8 mouse cellular contexts compared by ENCODE assay signal in the genomic region with DNA sequence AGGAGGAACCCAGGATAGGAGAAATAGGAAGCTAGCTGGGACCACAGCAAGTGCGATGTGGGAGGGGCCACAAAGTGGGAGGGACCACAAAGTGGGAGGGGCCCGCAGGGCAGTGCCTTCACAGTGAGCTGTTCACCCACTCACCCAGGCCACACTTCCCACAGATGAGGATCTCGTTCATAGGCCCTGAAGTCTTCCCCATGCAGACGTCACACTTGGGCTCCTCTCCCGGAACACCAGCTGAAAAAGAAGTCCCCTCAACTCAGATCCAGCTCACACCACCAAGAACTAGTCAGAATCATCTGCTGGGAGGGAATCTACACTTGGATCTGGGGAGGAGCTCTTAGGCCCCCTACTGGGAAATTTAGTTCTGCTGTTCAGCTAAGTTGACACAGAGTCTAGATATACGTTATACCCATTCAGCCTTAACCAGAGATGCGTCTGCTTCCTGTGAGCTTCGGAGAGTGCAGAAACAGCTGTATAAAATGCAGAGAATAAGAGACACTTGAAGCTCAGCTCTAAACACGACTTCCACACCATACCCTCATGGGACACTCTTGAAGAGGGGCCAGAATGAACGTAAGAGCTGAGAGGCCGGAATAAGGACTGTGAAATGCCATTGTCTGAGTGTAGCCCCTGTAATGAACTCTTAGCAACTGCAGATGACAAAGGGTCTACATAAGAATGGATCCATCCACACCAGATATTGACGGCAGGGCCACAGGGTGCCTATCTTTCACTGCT. TPM values are rescaled to one million over a fixed set of nuclear protein-coding genes. Genes with fewer than 3 reads are reported as not detected.
A peak's percentile ranks its signal among the peaks of the same experiment; 100 is the strongest.
DNase-seq lines count a peak whose midpoint lies in the region; ATAC-seq and TF ChIP-seq lines count a peak whose summit lies in the region.

No protein-coding gene starts in this region.

- no peaks in the 10 kb centered on the region; the same call in 1 of the 2 replicates for H3K27me3 ChIP-seq in kidney, embryonic 16.5 days (ENCODE audit: insufficient read depth, low read length)
- H3K27me3 ChIP-seq in megakaryocyte, embryonic 14.5 days (replicated peaks): peaks cover 22% of the 10 kb centered on the region

- H3K36me3 ChIP-seq in kidney, embryonic 16.5 days (ENCODE audit: insufficient read depth, low read length): peaks cover 10% of the 10 kb centered on the region; the same call in 1 of the 2 replicates
- peaks cover 14% of the 10 kb centered on the region for H3K36me3 ChIP-seq in megakaryocyte, embryonic 14.5 days (replicated peaks; ENCODE audit: low read length)

- H3K9me3 ChIP-seq in kidney, embryonic 16.5 days (ENCODE audit: low read length): no peaks in the 10 kb centered on the region
- H3K9me3 ChIP-seq in megakaryocyte, embryonic 14.5 days: no peaks in the 10 kb centered on the region

- H3K4me2 ChIP-seq in kidney, embryonic 16.5 days (replicated peaks; ENCODE audit: low read depth, low read length): no peak overlapping the region

- H3K9ac ChIP-seq in kidney, embryonic 16.5 days (replicated peaks; ENCODE audit: low read length): no peak overlapping the region

- 44% methylated on average over 12 of the region's 12 CpGs for WGBS in kidney, embryonic 16.5 days

- H3K27ac ChIP-seq in kidney, embryonic 16.5 days (ENCODE audit: low read length): no peak overlapping the region

- peaks cover 3% of the 10 kb centered on the region; the same call in 1 of the 2 replicates for H3K4me1 ChIP-seq in kidney, embryonic 16.5 days (ENCODE audit: insufficient read depth, low read length)
- peaks cover 43% of the 10 kb centered on the region for H3K4me1 ChIP-seq in megakaryocyte, embryonic 14.5 days

- ATAC-seq in kidney, embryonic 16.5 days (ENCODE audit: low FRiP score, low TSS enrichment): no peak

- no peak overlapping the region for H3K4me3 ChIP-seq in kidney, embryonic 16.5 days (ENCODE audit: low read length)
- peak overlapping the region; percentile 75 for H3K4me3 ChIP-seq in megakaryocyte, embryonic 14.5 days (replicated peaks)

- DNase-seq in kidney, adult 11 months: peak; percentile 58
- DNase-seq in CD8-positive naive resting alpha-beta T cell, adult 2 months (ENCODE audit: low read depth in 2 of 2, low spot score in 2 of 2): peak; percentile 14 to 35
- peak; percentile 12 for DNase-seq in brain, embryonic 14.5 days (ENCODE audit: low read depth)
- DNase-seq in induced T-regulatory cell, adult 2 months (ENCODE audit: low read depth): peak; percentile 72
- DNase-seq in thymus, postnatal 4 days: peak; percentile 73
- no peak for DNase-seq in Muller cell, postnatal 12 days (ENCODE audit: inconsistent ontology term)

- no peak for TF ChIP-seq POLR2A in brain, embryonic 14.5 days (IDR thresholded peaks at IDR 0.05; ENCODE audit: borderline replicate concordance, extremely low read depth, insufficient read depth, insufficient read length, poor library complexity, severe bottlenecking)

- TF ChIP-seq CTCF in brain, embryonic 14.5 days (IDR thresholded peaks at IDR 0.05; ENCODE audit: borderline replicate concordance, extremely low read depth, insufficient read depth, insufficient read length): no peak

RNA-seq across cellular contexts. Expression of a gene that starts 6.8 kb away (rescaled TPM):
- polyA plus RNA-seq in kidney, embryonic 16.5 days (2015; fragmentation: Nextera tagmentation; extraction: Ambion mirVana): 21.4 and 22.2 TPM in 2 replicates
- 3.6 and 5.7 TPM in 2 replicates for polyA plus RNA-seq in brain, embryonic 14.5 days (2012; rRNA removed)
- polyA plus RNA-seq in megakaryocyte, embryonic 14.5 days (2012; ENCODE audit: insufficient read depth, low replicate concordance): 1.2 TPM in 1 of 2 replicates, not detected in the other

RNA-seq across cellular contexts. Expression of a gene that starts 32.3 kb away (rescaled TPM):
- polyA plus RNA-seq in kidney, embryonic 16.5 days (2015; fragmentation: Nextera tagmentation; extraction: Ambion mirVana): 130 and 140 TPM in 2 replicates
- 42.4 and 44.3 TPM in 2 replicates for polyA plus RNA-seq in brain, embryonic 14.5 days (2012; rRNA removed)
- polyA plus RNA-seq in megakaryocyte, embryonic 14.5 days (2012; ENCODE audit: insufficient read depth, low replicate concordance): 2.9 and 3.4 TPM in 2 replicates

RNA-seq across cellular contexts. Expression of a gene that starts 32.8 kb away (rescaled TPM):
- polyA plus RNA-seq in kidney, embryonic 16.5 days (2015; fragmentation: Nextera tagmentation; extraction: Ambion mirVana): 13.2 and 13.6 TPM in 2 replicates
- polyA plus RNA-seq in brain, embryonic 14.5 days (2012; rRNA removed): 0.14 and 0.16 TPM in 2 replicates
- not detected in 2 replicates for polyA plus RNA-seq in megakaryocyte, embryonic 14.5 days (2012; ENCODE audit: insufficient read depth, low replicate concordance)

RNA-seq across cellular contexts. Expression of a gene that starts 54.5 kb away (rescaled TPM):
- polyA plus RNA-seq in kidney, embryonic 16.5 days (2015; fragmentation: Nextera tagmentation; extraction: Ambion mirVana): 30.3 and 33.2 TPM in 2 replicates
- polyA plus RNA-seq in brain, embryonic 14.5 days (2012; rRNA removed): 1.4 and 2.4 TPM in 2 replicates
- polyA plus RNA-seq in megakaryocyte, embryonic 14.5 days (2012; ENCODE audit: insufficient read depth, low replicate concordance): 0.44 TPM in 1 of 2 replicates, not detected in the other

Comparison
In these comparisons a context has a peak if more than half of its experiments do, and no peak if none do; other contexts are left out.
1. RNA of a gene that starts 32.8 kb away (polyA plus RNA-seq): 13.2 to 13.6 TPM in kidney, embryonic 16.5 days; 0.14 to 0.16 TPM in brain, embryonic 14.5 days and not detected in megakaryocyte, embryonic 14.5 days; every median in the first group is over 10 times any median in the second.